Mouse (Mus musculus) adrenal gland (tissue): ENCODE results near the gene Chd9.

Experiments
- intact Hi-C: fragments of 180-260 bp; cut with DNase I; formaldehyde crosslinking; loops from one replicate; pipeline ENCODE4 v1.15.1; 2025

The Chd9 gene

GRCm38 (mm10) chr8:90833628-90834320 lies 5.6 kb downstream of the Chd9 start:
- intact Hi-C loops, result loop anchor here (5.0 kb wide), 1 partner anchor 39 kb away; no protein-coding TSS in a partner anchor

DNA sequence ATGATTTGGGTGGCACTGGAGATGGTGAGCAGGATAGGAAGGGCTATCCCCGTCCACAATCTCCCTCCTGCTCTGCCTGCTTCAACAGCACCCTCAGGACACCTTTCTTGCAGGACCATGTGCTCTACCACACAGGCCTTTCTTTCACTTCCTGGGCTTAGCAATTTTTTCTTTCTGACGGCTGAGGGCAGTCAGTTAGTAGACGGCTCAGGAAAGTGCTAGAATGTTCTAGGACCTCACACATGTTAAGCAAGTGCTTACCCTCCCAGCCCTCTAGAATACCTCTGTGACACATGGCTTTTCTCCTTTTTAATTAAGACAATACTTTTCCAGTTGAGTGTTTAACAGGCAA lies 6.1 kb downstream of the Chd9 start:
- intact Hi-C loops, result loop anchor here (5.0 kb wide), 1 partner anchor 38 kb away; no protein-coding TSS in a partner anchor

- intact Hi-C loops, result no loop called here
Measured at GRCm38 (mm10) chr8:90837440-90837839, 9.3 kb downstream of the Chd9 start.

DNA sequence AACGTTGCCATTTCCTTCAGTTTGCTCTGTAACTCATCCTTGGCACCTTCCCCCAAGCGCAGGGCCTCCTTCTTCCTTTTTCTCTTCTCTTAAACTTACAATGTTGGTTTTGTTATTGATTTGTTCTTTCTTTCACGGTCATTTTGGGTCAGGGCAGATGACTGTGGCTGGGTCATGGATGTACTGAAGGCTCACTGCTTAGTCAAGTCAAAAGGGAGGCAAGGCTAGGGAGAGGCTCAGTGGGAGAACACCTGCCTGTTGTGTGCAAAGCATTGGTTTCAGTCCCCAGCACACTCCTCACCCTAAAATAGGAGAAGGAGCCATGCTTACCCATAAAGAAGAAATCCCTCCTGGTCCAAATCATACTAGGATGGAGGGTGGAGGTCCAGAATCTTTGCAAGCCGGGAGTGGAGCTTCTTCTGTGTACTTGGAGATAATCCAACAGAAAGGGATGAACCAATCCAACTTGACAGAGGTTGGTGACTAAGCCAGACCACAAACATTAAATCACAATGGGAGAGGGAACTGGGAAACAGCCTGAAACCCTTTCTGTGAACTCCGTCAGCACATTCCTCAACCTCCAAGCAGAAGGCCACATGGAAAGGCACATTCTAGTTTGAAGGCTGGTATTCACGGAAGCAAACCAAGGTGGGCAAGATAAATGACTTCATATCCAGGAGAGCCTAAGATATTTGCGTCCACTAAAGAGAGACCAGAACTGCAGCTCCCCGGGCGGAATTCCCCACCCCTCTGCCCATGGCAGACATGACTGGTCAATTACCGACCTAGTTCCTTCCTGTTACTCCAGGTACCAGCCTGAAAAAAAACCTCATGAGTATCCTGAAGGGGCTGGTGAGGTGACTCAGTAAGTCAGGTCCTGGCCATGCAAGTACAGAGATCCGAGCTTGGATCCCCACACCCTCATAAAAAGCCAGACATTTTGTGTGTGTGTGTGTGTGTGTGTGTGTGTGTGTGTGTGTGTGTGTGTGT lies 11.9 kb downstream of the Chd9 start:
- intact Hi-C loops, result no loop called here

- intact Hi-C loops, result no loop called here
Measured at GRCm38 (mm10) chr8:90841321-90841720, 13.2 kb downstream of the Chd9 start.

GRCm38 (mm10) chr8:90843127-90843526 lies 15.0 kb downstream of the Chd9 start:
- intact Hi-C loops, result no loop called here

DNA sequence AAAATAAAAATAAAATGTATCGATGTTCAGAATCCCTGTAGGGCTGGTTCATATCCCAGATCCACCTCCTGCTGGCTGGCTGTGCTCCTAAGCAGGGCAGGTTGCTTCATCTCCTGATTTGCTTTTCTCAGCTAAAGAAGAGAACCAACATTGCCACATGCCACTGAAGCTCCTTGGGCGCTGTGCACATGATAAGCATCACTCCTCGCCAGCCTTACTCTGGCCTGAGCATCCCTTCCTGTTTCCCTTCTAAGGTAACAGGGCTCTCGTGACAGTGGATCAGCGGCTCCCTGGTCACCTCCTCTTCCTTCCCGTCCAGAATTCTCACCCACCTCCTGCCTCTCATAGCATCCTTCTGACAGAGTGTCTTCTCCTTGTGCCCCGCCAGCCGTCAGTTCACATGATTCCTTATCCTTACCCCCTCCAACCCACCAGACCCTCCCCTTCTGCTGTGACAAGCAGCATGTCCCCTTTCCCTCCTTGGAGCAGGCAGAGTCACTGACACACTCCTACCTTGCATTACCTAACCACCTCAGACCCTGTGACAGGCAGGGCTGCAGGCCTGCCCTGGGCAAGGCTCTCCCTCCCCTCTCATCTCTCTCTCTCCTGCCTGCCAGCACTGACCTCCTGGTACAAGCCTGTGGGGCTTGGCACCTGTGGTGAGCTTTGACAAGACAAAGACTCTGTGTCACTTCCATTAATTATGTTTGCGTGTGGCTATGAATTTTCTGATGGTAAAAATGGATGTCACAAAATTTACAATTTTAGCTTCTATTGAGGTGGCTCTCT lies 16.2 kb downstream of the Chd9 start:
- intact Hi-C loops, result no loop called here

DNA sequence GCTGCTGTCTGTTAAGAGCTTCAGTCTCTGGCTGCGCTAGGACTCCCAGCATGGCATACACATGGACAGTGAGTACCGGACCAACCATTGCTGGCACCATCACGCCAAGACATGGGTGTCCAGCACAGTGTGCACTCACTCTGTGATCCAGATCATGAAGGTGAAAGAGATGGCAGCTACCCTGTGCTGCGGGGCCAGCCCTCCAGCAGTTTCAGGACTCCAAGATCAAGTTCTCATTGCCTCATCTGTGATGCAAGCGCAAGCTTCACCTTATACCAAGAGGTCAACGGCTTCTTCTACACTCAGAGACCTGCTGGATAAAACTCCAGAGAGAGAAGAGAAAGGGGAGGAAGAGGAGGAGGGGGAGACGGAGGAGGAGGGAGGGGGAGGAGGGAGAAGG lies 19.8 kb downstream of the Chd9 start:
- intact Hi-C loops, result no loop called here

DNA sequence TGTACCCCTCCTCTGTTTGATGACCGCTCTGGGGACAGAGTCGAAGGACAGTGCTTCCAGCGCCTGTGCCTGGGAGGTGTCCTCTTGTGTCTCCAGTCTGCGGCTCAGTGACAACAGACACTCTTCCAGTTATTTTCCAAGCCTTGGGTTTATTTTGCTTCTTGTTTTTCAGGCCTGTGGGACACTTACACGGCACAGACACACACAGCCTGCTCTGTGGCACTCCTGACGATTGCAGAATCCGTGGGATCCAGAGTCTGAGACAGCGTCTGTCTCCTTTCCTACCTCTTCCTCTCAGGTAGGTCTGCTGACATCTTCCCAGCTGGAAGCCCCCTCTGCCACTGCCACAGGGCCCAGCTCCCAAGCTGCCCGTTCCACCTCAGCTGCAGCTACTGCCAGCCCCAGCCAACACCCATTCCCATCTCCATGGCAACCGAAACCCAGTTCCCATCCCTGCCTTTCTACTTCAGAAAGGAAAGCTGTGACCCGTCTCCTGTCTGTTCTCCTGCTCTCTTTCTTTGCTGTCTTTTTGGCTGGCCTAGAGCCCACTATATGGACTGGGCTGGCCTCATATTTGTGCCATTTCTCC lies 21.4 kb downstream of the Chd9 start:
- intact Hi-C loops, result no loop called here

GRCm38 (mm10) chr8:90851544-90851943 lies 23.4 kb downstream of the Chd9 start:
- intact Hi-C loops, result no loop called here

- intact Hi-C loops, result no loop called here
Measured at GRCm38 (mm10) chr8:90853971-90854670, 26.0 kb downstream of the Chd9 start.

GRCm38 (mm10) chr8:90854671-90855161 lies 26.6 kb downstream of the Chd9 start:
- intact Hi-C loops, result no loop called here

DNA sequence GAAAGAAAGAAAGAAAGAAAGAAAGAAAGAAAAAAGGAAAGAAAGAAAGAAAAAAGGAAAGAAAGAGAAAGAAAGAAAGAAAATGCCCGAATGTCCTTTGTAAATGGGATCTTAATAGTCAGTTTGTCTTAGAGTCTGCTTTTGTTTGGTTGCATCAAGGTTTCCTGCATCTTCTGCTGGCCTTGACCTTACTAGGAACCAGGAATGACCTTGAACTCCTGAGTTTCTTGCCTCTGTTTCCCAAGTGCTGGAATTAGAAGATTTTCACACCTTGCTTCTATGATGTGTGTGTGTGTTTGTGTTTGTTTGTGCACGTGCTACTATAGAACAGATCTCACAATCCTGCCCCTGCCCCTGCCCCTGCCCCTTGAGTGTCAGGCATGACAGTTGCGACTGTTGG lies 28.0 kb downstream of the Chd9 start:
- intact Hi-C loops, result no loop called here

DNA sequence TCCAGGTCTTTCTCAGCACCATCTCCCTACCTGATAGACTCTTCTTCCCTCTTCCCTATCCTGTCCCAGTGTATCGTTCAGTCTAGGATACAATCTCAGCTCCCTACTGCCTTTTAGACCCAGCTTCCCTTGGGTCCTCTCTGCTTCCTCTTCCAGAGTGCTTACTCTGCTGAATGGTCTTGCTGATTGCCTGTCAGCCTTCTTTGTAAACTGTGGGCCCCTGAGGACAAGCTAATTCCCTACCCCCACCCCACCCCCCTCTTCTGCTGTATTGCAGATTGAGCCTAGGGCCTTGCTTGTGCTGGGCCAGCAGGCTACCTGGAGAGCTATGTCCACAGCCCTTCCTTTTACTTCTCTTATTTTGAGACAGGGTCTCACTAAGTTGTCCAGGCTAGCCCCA lies 28.8 kb downstream of the Chd9 start:
- intact Hi-C loops, result no loop called here

GRCm38 (mm10) chr8:90858071-90858470 lies 29.9 kb downstream of the Chd9 start:
- intact Hi-C loops, result no loop called here

GRCm38 (mm10) chr8:90861266-90861944 lies 33.3 kb downstream of the Chd9 start:
- intact Hi-C loops, result no loop called here

DNA sequence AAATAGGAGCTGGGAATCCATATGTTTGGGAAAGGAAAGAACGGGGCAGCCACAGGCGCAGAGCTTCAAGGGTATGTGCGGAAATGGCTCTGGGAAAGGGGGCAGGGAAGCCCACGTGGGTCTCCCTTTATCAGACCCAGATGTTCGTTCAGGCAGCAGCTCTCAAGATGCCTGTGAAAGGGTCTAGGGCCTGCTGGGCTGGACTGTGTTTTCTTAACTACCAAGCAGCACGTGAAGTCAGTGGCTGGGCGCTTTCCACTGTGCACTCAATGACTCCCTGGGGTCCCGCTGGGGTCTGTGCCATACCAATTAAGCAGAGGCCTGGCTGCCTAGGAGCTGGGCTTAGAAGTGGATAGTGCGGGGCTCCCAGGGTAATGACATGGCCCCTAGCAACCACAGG lies 33.9 kb downstream of the Chd9 start:
- intact Hi-C loops, result no loop called here

- intact Hi-C loops, result no loop called here
Measured at GRCm38 (mm10) chr8:90867061-90867460, 38.9 kb downstream of the Chd9 start.

- intact Hi-C loops, result no loop called here
Measured at GRCm38 (mm10) chr8:90867911-90868310, 39.8 kb downstream of the Chd9 start.

- intact Hi-C loops, result no loop called here
Measured at GRCm38 (mm10) chr8:90868334-90868733, 40.2 kb downstream of the Chd9 start.
